Mouse (Mus musculus) right cerebral cortex, adult 18-20 months (tissue): ENCODE measurements around the gene Olfr895.

Experiments
- DNase-seq: peaks from one replicate; pipeline ENCODE4 v3.0.0; 2022; ENCODE audit warnings: mixed read lengths

Gene Olfr895

DNA sequence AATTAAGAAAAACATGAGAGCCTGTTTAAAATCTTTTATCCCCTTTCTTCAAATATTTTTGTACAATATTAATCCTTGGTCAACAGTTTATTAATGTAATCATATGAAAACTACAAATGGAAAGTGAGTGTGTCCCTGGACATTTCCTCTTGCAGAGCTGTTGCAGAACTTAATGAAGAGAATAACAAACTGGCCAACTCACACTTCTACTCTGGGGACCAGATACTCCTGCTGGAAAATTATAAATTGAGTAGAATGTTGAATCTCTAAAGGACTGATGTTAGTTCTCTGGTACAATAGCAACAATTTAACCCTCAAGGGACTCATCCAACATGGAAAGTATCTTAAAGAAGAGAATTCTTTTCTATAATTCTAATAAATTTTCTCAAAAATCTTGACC is at the start of gene Olfr895:
Olfr895 (plus strand) TSS at position 301 of the 400 bp plus-strand sequence.
- no peak for DNase-seq

DNA sequence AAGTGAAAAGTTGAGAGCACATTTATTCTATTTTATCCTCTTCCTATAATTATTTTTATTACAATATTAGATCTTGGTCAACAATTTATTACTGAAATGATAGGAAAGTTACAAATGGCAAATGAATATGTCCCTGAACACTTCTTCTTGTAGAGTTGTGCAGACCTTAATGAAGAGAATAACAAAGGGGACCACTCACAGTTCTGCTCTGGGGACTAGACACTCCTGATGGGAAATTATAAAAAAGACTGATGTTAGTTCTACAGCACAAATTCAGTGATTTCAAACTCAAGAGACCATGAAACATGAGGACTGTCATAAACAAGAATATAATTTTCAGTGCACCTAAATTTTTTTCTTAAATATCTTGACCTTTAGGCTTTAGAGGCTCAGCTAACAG is 15.2 kb upstream of the Olfr895 start, which contains the start of gene Olfr143:
Olfr143 (plus strand) TSS at position 301 of the 400 bp plus-strand sequence.
- no peak for DNase-seq

DNA sequence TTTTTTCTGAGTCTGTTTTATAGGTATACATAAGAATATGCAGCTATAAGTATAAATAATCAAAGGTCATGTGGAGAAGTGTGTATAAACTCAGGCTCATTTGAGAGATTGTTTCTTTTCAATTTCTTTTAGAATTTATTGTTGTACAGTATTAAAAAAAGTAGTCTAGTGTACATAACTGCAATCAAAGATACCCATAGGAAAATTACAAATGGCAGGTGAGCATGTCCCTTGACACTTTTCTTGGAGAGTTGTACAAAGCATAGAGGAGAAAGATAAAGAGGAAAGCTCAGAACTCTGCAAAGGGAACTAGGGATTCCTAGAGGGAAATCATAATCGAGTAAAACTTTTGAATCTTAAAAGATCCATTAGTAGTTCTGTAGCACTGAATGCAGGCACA is 23.2 kb downstream of the Olfr895 start, which contains the start of gene Olfr896-ps1:
Olfr896-ps1 (plus strand) TSS at position 301 of the 400 bp plus-strand sequence.
- no peak for DNase-seq
